Mouse (Mus musculus) kidney, embryonic 16.5 days (tissue): ENCODE measurements around the gene Grb10. TPM values are rescaled to one million over a fixed set of nuclear protein-coding genes. Genes with fewer than 3 reads are reported as not detected.

Experiments
- ATAC-seq: fragments of 200-750 bp; cut with Nextera tagmentation; 2 replicates; pipeline ENCODE4 v1.8.0; 2017; ENCODE audit warnings: moderate TSS enrichment; ENCODE audit not compliant: low FRiP score, low TSS enrichment
- H3K27ac ChIP-seq: fragments of 300-500 bp; sonication (generic); 2 replicates; pipeline ENCODE4 v1.5.1; 2014; ENCODE audit warnings: low read length
- H3K27me3 ChIP-seq: fragments of 300-500 bp; sonication (generic); 2 replicates; pipeline ENCODE4 v1.6.1; 2014; ENCODE audit warnings: low read length, control low read depth, mixed read lengths; ENCODE audit not compliant: insufficient read depth
- H3K36me3 ChIP-seq: fragments of 300-500 bp; sonication (generic); 2 replicates; pipeline ENCODE4 v1.6.1; 2014; ENCODE audit warnings: low read length, control low read depth, mixed read lengths; ENCODE audit not compliant: insufficient read depth
- H3K4me1 ChIP-seq: fragments of 300-500 bp; sonication (generic); 2 replicates; pipeline ENCODE4 v1.6.1; 2014; ENCODE audit warnings: low read length, control low read depth, mixed read lengths; ENCODE audit not compliant: insufficient read depth
- H3K4me2 ChIP-seq: fragments of 300-500 bp; sonication (generic); replicated peaks from 2 replicates; pipeline ENCODE4 v1.6.1; 2014; ENCODE audit warnings: low read depth, low read length
- H3K4me3 ChIP-seq: fragments of 300-500 bp; sonication (generic); 2 replicates; pipeline ENCODE4 v1.5.1; 2014; ENCODE audit warnings: mild to moderate bottlenecking, low read length
- H3K9ac ChIP-seq: fragments of 300-500 bp; sonication (generic); replicated peaks from 2 replicates; pipeline ENCODE4 v1.6.1; 2014; ENCODE audit warnings: low read length
- H3K9me3 ChIP-seq: fragments of 300-500 bp; sonication (generic); 2 replicates; pipeline ENCODE4 v1.6.1; 2016; ENCODE audit warnings: low read length, control low read depth
- WGBS: fragments of 180-500 bp; shearing (Covaris S2); extraction: QIAGEN DNeasy Blood & Tissue Kit; methylation state at CpG from one replicate; pipeline ENCODE4 v1.1.7; 2014; 5-methylcytosine and 5-hydroxymethylcytosine counted together
- polyA plus RNA-seq: library from polyadenylated mRNA; unstranded; fragments of >200 nt; fragmentation: Nextera tagmentation; extraction: Ambion mirVana; gene quantifications from 2 replicates; pipeline ENCODE4 v1.2.1, GENCODE M21; 2015

The Grb10 gene
- polyA plus RNA-seq, 1 experiment from 2014 or later, result 374 TPM

DNA sequence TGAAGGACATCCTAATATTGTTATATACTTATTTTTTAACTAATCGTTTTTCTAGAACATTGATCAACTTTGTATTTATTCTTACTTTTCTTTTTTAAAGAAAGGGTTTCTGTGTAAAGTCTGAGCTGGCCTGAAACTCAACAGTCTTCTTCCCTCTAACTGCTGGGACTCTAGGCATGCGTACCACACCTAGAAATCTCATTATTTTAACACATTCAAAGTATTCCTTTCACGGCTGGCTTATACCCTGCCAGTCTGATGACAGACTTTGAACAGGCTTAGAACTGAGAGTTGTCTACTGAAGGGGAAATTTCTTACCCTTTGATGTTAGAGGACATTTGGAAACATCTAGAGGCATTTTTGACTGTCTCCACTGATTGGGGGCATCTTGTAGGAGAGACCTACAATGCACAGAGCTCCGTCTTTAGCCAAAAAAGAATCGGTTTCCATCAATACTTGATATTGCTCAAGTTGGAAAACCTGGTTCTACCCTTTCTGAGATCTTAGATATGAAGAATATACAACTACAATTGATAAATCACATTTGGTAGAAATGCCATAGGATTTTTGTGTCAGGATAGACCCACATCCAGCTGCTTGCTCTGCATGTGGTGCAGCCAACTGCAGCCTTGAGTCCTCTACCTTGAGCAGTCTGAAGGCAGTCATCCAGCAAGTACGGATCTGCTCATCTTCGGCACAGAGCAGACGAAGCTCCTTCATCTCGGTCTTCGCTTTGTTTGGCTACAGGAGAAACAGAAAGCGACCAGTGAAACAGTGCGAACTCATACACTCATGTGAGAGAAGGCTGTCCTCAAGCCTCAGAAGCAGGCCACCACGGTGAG is 95.0 kb downstream of the Grb10 start:
- WGBS, result 87% methylated on average over 13 of the region's 13 CpGs
- no peak overlapping the region for H3K27ac ChIP-seq

DNA sequence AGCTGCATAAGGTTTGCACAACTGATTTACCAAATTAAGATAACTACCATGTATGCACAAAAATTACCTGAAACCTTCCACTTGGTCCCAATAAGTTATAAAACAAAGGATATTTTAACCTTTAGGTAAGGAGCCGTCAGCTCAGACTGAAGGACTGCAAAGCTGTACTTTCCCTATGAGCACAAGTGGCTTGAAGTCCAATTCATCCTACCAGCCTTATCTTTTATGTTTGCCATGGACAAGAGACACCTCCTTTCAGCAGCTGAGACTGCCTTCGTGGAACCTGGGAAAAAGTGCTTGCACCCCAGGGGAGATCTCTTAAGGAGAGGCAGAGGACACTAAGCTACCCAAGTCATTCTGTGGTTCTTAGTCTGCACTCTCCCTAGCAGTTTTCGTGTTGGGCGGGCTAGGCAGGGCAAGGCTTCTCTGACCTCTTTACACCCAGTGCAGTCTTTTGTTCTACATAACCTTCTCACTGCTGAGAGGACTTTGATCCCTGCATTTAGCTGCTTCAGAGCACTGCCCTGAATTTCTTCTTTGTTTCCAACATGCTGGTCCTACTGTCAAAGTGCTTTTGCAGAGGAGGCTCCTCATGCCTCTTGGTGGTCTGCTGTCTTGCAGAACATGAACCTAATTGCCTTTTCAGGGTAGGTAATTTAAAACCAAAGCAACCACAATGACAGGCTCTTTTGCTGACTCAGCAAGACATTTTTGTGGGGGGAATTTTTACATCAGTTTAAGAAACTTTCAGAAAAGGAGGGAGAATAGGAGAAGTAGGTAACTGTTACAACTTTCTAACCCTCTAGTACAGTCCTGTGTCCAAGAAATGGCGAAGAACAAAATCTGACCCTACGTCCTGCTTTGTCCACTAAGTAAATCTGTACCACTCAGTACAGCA is 95.9 kb downstream of the Grb10 start:
- H3K9ac ChIP-seq, result no peak overlapping the region
- H3K9me3 ChIP-seq, result no peaks in the 10 kb centered on the region
- no peak overlapping the region for H3K4me3 ChIP-seq
- H3K4me1 ChIP-seq, result 0 out of 2 replicates have a peak, but pooled peaks cover 3% of the 10 kb centered on the region
- no peak overlapping the region for H3K4me2 ChIP-seq
- H3K27ac ChIP-seq, result peak overlapping the region; percentile 15; the same call in 1 of the 2 replicates
- peaks cover 41% of the 10 kb centered on the region for H3K36me3 ChIP-seq
- H3K27me3 ChIP-seq, result no peaks in the 10 kb centered on the region
- 59% methylated on average over 6 of the region's 6 CpGs for WGBS
- ATAC-seq, result no peak

More for the DNA sequence above, 95.0 kb downstream of the Grb10 start:
- H3K4me3 ChIP-seq, result no peak overlapping the region
- ATAC-seq, result no peak
- H3K36me3 ChIP-seq, result peaks cover 33% of the 10 kb centered on the region
- H3K9ac ChIP-seq, result no peak overlapping the region
- no peak overlapping the region for H3K4me2 ChIP-seq
- H3K27me3 ChIP-seq, result no peaks in the 10 kb centered on the region
- H3K9me3 ChIP-seq, result no peaks in the 10 kb centered on the region
- H3K4me1 ChIP-seq, result peaks cover 8% of the 10 kb centered on the region

DNA sequence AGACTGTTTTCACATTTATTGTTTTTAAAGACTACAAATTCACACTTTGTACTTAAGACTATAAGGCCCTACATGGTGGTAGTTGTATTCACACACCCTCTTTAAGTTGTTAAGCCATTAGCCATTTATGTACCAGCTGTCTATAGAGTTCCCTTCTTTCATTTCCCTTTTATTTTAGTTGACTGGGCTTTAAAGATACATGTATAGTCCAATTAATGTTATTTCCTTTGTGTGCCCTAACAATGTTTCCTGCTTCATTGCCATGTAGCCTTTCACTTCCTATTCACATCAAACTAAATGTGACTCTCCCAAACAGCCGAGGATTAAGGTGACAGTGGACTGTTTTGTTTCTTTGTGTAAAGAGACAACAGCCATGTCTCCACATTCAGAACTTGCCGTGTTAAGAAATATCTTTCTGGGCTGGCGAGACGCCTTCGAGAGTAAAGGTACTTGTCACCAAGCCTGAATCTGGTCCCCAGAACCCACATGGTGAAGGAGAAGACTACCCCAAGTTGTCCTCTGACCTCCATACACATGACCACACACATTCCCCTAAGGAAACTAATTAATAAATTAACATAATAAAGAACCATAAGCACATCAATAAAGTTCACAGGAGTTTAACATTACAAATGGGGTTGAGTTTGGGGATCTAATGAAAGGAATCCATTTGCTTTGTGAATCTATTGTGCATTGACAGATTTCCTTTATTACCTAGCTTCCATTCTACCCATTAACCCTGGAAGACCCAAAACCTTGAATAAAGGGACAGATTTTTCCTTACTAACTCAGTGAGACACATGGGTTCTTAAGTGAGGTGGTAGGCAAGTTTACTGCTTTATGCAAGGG is 97.4 kb downstream of the Grb10 start:
- H3K36me3 ChIP-seq, result peaks cover 49% of the 10 kb centered on the region
- no peak overlapping the region for H3K27ac ChIP-seq
- ATAC-seq, result no peak

GRCm38 (mm10) chr11:11939611-11940010 is 98.9 kb downstream of the Grb10 start:
- Histone ChIP-seq H3K9ac (no peak overlapping the region), H3K36me3 (peaks cover 51% of the 10 kb centered on the region), H3K27me3 (no peaks in the 10 kb centered on the region), H3K4me1 (0 out of 2 replicates have a peak, but pooled peaks cover 3% of the 10 kb centered on the region), H3K4me2 (no peak overlapping the region), H3K9me3 (no peaks in the 10 kb centered on the region), H3K4me3 (no peak overlapping the region), H3K27ac (no peak overlapping the region)
- WGBS, result 77% methylated on average over 3 of the region's 3 CpGs
- ATAC-seq, result no peak

More for the DNA sequence above, 97.4 kb downstream of the Grb10 start:
- no peak overlapping the region for H3K9ac ChIP-seq
- no peaks in the 10 kb centered on the region for H3K9me3 ChIP-seq
- H3K4me2 ChIP-seq, result no peak overlapping the region
- 77% methylated on average over 5 of the region's 5 CpGs for WGBS
- H3K4me1 ChIP-seq, result 0 out of 2 replicates have a peak, but pooled peaks cover 3% of the 10 kb centered on the region
- no peaks in the 10 kb centered on the region for H3K27me3 ChIP-seq
- no peak overlapping the region for H3K4me3 ChIP-seq

GRCm38 (mm10) chr11:11938591-11938990 is 99.9 kb downstream of the Grb10 start:
- ATAC-seq, result no peak
- H3K27ac ChIP-seq, result no peak overlapping the region
- H3K36me3 ChIP-seq, result peaks cover 48% of the 10 kb centered on the region
- no peaks in the 10 kb centered on the region for H3K9me3 ChIP-seq
- 94% methylated on average over 1 of the region's 1 CpGs for WGBS
- H3K27me3 ChIP-seq, result no peaks in the 10 kb centered on the region
- no peak overlapping the region for H3K9ac ChIP-seq
- H3K4me1 ChIP-seq, result 0 out of 2 replicates have a peak, but pooled peaks cover 3% of the 10 kb centered on the region
- H3K4me2 ChIP-seq, result no peak overlapping the region
- no peak overlapping the region for H3K4me3 ChIP-seq

DNA sequence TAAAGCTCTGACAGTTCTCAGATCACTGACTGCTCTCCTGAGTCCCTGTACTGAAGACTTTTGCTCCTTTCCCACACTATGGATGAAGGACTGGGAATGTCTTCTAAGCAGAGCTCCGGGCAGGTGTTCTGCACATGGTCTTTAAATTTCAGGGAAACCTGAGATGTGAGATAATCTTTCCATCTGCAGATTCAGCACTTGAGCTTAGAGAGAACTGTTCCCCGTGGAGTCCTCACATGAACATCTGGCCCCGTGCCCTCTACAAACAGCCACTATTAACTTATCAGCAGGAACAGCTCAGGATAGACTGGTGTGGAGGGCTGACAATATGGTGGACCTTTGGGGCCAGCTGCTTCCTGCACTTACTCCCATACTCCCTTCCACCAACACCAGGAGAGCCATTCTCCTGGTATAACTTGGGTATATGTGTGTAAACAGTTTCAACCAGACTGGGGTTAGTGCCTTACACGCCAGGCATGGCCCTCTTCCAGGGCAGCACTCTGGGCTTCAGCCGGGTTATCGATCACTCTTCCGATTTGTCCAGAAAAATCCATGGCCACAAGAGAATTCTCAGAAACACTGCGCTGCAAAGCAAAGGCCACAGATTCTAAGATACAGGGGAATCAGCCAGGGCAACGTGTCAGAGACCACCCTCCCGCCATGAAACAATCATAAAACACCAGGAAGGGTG is 101.0 kb downstream of the Grb10 start:
- no peak; the same call in 1 of the 2 replicates for ATAC-seq
- no peak overlapping the region for H3K27ac ChIP-seq
- peaks cover 53% of the 10 kb centered on the region for H3K36me3 ChIP-seq
- H3K27me3 ChIP-seq, result no peaks in the 10 kb centered on the region
- H3K9ac ChIP-seq, result no peak overlapping the region
- H3K4me2 ChIP-seq, result no peak overlapping the region
- H3K4me3 ChIP-seq, result no peak overlapping the region
- WGBS, result 80% methylated on average over 10 of the region's 10 CpGs
- H3K9me3 ChIP-seq, result no peaks in the 10 kb centered on the region
- no peaks in the 10 kb centered on the region for H3K4me1 ChIP-seq

DNA sequence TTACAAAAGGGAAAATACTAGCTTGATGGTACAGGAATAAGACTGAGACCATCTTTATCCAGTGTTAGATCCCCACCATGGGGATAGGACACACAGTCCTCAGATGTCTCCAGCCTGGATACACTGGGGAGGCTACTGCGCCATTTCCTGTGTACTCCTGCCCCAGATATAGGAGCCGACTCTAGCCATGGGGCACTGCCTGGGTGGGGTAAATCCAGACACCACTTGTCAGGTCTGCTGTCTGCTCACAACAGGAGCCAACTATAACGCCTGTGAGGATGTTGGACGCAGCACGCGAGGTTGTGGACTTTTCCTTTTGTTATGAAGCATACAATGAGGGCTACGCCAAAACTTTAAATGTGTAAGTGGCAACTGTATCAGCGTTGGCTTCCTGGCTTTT is 103.7 kb downstream of the Grb10 start:
- no peak overlapping the region for H3K27ac ChIP-seq
- WGBS, result 80% methylated on average over 8 of the region's 8 CpGs

GRCm38 (mm10) chr11:11932102-11932789 is 106.2 kb downstream of the Grb10 start:
- WGBS, result 76% methylated on average over 11 of the region's 11 CpGs
- Histone ChIP-seq H3K9me3 (no peaks in the 10 kb centered on the region), H3K27ac (no peak overlapping the region), H3K36me3 (peaks cover 56% of the 10 kb centered on the region), H3K4me3 (no peak overlapping the region), H3K9ac (no peak overlapping the region), H3K4me1 (no peaks in the 10 kb centered on the region), H3K27me3 (no peaks in the 10 kb centered on the region), H3K4me2 (no peak overlapping the region)
- no peak for ATAC-seq

More for the DNA sequence above, 103.7 kb downstream of the Grb10 start:
- H3K4me3 ChIP-seq, result no peak overlapping the region
- H3K9ac ChIP-seq, result no peak overlapping the region
- H3K27me3 ChIP-seq, result no peaks in the 10 kb centered on the region
- peaks cover 64% of the 10 kb centered on the region for H3K36me3 ChIP-seq
- no peak overlapping the region for H3K4me2 ChIP-seq
- H3K4me1 ChIP-seq, result no peaks in the 10 kb centered on the region
- ATAC-seq, result no peak
- H3K9me3 ChIP-seq, result no peaks in the 10 kb centered on the region
